Mouse (Mus musculus): ENCODE results near the gene Zfp791. TPM values are rescaled to one million over a fixed set of nuclear protein-coding genes. Genes with fewer than 3 reads are reported as not detected.
"Not testable (repeated sequence)": the region's sequence is repeated elsewhere in the genome, so short reads cannot be mapped to it uniquely, and the experiment has no call there.

The Zfp791 gene
- total RNA-seq, 2 experiments from 2014 or later: 0.76 to 1.1 TPM

DNA sequence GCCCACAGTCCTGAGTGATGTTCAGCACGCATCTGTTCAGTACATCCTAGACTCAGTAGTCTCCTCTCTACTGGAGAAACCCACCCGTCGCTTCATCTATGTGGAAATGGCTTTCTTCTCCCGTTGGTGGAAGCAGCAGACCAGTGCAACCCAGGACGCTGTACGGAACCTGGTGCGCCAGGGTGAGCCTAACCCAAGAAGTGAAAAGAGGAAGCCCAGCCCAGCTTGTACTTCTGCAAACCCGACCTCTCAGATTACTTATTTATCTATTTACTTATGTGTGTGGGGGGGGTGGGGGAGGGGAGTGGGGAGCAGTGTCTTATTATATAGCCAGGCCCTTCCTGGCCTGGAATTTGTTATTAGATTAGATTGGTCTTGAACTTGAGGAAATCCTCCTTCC lies 38.3 kb downstream of the Zfp791 start:
- intact Hi-C loops (cut with DNase I): loop anchor here (10.0 kb wide), 1 partner anchor 190 kb away; no protein-coding TSS in a partner anchor
- DNase-seq: no peak

DNA sequence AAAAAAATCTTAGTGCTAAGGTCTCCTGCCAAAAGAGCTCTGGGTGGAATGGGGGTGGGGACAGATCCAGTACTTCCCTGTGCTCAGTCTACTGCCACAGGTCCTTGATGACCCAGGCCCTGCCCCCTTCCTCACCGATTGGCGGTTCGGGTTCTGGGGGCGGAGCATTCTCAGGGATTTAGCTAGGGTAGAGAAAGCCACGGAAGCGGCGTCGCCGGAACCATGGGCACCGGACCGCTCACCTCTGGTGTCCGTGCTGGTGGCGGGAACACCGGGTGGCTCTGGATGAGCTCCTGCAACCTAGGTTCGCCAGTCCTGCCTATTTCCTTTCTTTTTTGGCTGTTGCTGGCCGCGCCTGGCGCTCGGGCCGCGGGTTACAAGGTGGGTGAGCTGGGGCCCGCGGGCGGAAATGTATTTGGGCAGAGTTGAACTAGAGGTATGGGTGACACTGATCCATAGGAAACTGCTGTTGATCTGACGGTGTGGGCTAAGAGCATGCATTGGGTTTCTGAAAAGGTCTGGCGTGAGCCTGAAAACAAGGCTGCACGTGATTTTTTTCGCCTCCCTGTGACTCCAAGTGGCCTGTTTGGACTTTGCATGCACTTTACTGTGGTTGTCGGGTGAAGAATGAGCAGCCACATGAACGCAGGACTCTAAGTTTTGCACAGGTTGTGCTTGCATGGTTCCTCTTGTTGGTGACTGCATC lies 39.6 kb downstream of the Zfp791 start, which contains the start of gene Man2b1:
Man2b1 (plus strand) TSS at position 163 of the 706 bp plus-strand sequence.
- DNase-seq: peak; percentile 75 to 87
- intact Hi-C loops (cut with DNase I): loop anchor here (10.0 kb wide), 1 partner anchor 192 kb away; no protein-coding TSS in a partner anchor

DNA sequence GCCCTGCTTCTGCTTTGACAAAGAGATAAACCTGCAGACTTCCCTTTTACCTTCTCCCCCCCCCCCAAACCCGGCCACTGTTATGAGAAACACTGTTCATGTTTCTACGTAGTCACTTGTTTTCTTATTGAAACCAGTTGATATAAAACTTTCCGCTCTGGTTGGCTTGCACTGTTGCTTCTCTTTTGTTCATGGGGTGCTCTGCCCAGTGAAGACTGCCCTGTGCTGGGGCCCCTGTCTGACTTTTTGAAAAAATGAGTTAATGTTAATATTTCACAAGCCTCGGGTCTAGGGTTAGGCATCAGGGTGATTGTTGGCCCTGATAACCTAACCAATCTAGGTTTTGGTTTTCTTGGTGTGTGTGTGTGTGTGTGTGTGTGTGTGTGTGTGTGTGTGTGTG lies 40.7 kb downstream of the Zfp791 start:
- not testable (repeated sequence) for DNase-seq
- intact Hi-C loops (cut with DNase I): loop anchor here (10.0 kb wide), 1 partner anchor 193 kb away; no protein-coding TSS in a partner anchor

DNA sequence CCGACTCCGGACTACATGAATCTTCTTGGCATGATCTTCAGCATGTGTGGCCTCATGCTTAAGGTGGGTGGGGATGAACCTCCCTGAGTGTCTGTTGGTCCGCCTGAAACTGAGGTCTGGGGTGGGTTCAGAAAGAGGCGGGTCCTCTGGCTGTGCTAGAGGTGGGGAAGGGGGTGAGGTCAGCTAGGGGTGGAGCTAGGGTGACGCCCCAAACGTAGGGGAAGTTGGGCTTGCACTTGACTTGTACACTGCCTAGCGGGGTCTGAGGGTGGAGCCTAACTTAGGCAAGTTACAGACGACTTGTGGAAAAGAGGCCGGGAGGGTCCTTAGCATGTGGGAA lies 41.7 kb downstream of the Zfp791 start, which contains the start of gene Wdr83:
Wdr83 (minus strand) TSS at position 91 of the 340 bp plus-strand sequence.
- intact Hi-C loops (cut with DNase I): loop anchor here (10.0 kb wide), 1 partner anchor 194 kb away; no protein-coding TSS in a partner anchor

DNA sequence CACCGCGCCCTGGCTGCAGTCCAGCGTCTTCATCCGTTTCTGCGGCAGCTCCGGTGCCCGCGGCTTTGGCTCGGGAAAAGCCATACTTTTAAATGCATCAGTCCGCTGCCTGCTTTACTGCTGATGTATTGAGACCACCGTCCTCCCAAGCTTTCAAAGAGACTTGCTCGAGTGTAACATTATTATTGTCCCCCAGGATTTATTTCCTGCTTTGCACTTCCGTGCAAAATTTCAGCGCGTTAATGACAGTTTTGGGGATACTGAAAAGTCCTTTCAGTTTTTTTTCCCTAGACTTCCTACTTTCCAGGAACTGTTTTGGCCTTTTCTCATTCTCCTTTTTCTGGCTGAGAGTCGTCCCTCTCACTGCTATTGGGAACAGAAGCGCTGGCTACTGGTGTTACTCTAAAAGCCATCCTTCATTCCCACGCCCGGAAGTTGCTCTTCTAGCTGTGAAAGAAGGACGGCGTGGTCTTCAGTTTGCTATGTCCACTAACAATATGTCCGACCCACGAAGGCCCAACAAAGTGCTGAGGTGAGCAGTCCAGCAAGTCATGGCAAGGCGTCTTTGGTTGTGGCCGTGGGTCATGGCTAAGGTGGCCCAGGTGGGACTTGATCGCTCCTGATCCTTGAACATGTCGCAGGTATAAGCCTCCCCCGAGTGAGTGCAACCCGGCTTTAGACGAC lies 42.2 kb downstream of the Zfp791 start, which contains the start of gene Wdr83os:
Wdr83os (plus strand) TSS at position 209 of the 684 bp plus-strand sequence.
- DNase-seq: peak in 1 of 2 experiments; percentile 67
- intact Hi-C loops (cut with DNase I): loop anchor here (10.0 kb wide), 1 partner anchor 194 kb away; no protein-coding TSS in a partner anchor

More for the DNA sequence above, 41.7 kb downstream of the Zfp791 start, which contains the start of gene Wdr83:
- DNase-seq: no peak

DNA sequence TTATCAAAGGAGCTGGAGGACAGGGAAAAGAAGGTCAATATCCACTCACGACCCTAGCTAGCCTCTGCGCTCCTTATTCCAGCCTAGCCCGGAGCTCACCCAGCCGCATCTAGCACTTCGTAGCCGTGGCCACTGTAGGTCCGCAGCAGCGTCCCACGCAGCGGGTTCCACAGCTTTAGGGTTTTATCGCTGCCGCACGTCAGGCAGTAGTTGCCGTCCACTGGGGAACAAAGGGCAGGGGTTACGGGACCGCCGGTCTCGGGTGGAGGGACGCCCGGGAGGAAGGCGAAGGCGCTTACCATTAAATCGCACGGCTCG lies 42.7 kb downstream of the Zfp791 start:
- no peak for DNase-seq

GRCm38 (mm10) chr8:85076993-85077392 lies 45.9 kb downstream of the Zfp791 start:
- peak; percentile 58 to 68 for DNase-seq
- intact Hi-C loops (cut with DNase I): loop anchor here (5.0 to 10.0 kb wide), 2 partner anchors 95 to 338 kb away; no protein-coding TSS in a partner anchor

More for the DNA sequence above, 42.7 kb downstream of the Zfp791 start:
- intact Hi-C loops (cut with DNase I): loop anchor here (10.0 kb wide), 1 partner anchor 195 kb away; no protein-coding TSS in a partner anchor

DNA sequence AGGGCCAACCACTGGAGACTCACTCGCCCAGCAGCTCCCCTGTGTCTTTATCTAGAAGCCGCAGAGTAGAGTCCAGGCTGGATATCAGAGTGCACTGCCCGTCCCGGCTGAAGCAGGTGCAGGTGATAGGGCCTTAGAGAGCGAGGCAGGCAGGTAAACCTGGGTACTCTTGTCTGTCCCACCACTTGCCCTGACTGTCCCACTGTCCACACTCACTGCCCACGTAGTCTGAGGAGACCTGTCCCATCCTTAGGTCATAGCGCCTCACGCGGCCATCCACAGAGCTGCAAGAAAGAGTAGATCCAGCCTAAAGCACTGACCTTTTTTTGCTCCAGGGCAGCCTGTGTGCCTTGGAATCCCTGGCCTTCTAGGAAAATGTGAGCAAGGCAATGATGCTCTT lies 46.9 kb downstream of the Zfp791 start:
- no peak for DNase-seq
- intact Hi-C loops (cut with DNase I): loop anchor here (5.0 to 10.0 kb wide), 2 partner anchors 96 to 339 kb away; no protein-coding TSS in a partner anchor

- intact Hi-C loops (cut with DNase I): loop anchor here (5.0 to 10.0 kb wide), 2 partner anchors 98 to 340 kb away; no protein-coding TSS in a partner anchor
- DNase-seq: no peak
These were observed 48.3 kb downstream of the Zfp791 start for GRCm38 (mm10) chr8:85074617-85075016.

DNA sequence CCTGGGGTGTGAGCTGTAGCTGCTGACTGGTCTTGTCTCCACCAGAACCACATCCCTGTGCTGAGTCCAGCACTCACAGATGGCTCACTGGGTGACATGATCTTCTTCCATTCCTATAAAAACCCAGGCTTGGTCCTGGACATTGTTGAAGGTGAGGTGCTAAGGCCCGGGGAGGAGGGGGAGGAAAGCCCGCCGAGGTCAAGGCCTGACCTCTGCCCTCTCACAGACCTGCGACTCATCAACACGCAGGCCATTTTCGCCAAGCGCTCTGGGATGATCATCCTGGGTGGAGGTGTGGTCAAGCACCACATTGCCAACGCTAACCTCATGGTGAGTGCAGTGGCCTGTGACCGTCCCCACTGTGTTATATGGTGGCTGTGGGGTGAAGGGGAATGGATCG lies 48.7 kb downstream of the Zfp791 start:
- intact Hi-C loops (cut with DNase I): loop anchor here (10.0 kb wide), 1 partner anchor 341 kb away; no protein-coding TSS in a partner anchor

GRCm38 (mm10) chr8:85073041-85073612 lies 49.8 kb downstream of the Zfp791 start:
- intact Hi-C loops (cut with DNase I): loop anchor here (10.0 kb wide), 1 partner anchor 342 kb away; no protein-coding TSS in a partner anchor

More for the DNA sequence above, 48.7 kb downstream of the Zfp791 start:
- no peak for DNase-seq

GRCm38 (mm10) chr8:85072364-85072929 lies 50.4 kb downstream of the Zfp791 start:
- DNase-seq: no peak
- intact Hi-C loops (cut with DNase I): loop anchor here (10.0 kb wide), 1 partner anchor 342 kb away; no protein-coding TSS in a partner anchor

More at GRCm38 (mm10) chr8:85073041-85073612, 49.8 kb downstream of the Zfp791 start:
- no peak for DNase-seq

DNA sequence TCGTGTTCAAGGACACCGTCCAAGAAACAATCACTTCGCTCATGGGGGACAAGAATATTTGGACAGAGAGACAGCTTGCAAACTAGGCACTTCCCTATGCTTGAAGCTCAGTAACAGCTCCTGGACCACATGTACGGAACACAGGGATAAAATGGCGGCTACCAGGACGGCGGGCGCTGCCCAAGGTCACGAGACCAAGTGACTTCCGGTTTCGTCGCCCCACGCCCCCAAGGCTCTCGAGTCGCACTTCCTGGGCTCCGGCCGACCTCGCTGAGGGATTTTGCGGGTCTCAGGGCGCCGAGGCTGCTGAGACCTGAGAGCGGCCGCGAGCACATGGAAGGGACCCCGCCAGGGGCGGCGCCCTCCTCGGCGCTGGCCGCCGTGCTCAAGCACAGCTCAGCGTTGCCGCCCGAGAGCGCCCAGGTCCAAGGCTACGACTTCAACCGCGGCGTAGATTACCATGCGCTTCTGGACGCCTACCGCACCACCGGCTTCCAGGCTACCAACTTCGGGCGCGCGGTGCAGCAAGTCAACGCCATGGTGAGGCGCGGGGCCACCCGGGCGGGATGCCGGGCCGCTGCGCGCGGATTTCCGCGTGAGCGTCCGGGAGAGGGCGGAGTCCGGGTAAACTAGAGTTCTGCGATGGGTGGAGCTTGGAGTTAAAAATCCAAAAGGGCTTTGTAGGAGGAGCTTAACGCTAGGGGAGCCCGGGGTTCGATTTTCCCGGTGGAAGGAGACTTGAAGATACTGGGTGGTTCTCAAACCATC lies 51.2 kb downstream of the Zfp791 start, which contains the start of gene Dhps:
Dhps (plus strand) TSS at position 244 of the 768 bp plus-strand sequence.
- intact Hi-C loops (cut with DNase I): loop anchor here (10.0 kb wide), 1 partner anchor 343 kb away; no protein-coding TSS in a partner anchor
- peak; percentile 84 for DNase-seq

- intact Hi-C loops (cut with DNase I): loop anchor here (10.0 kb wide), 1 partner anchor 344 kb away; no protein-coding TSS in a partner anchor
- DNase-seq: no peak
These were observed 51.9 kb downstream of the Zfp791 start for GRCm38 (mm10) chr8:85071041-85071440.

- DNase-seq: no peak
- intact Hi-C loops (cut with DNase I): no loop called here
These were observed 54.9 kb downstream of the Zfp791 start, which contains the start of gene Gm5741 for GRCm38 (mm10) chr8:85067982-85068381. TSS of gene Gm5741 (minus strand) at chr8:85067982.

- intact Hi-C loops (cut with DNase I): no loop called here
- DNase-seq: no peak
These were observed 55.7 kb downstream of the Zfp791 start for GRCm38 (mm10) chr8:85067155-85067554.

GRCm38 (mm10) chr8:85065213-85065612 lies 57.7 kb downstream of the Zfp791 start:
- DNase-seq: no peak
- intact Hi-C loops (cut with DNase I): no loop called here

- no peak for DNase-seq
- intact Hi-C loops (cut with DNase I): no loop called here
These were observed 60.3 kb downstream of the Zfp791 start for GRCm38 (mm10) chr8:85062603-85063002.

All from gastrocnemius, postnatal 36 days (tissue).